Mouse (Mus musculus) left cerebral cortex, postnatal 25 days (tissue): ENCODE data around the gene Litaf. TPM values are rescaled to one million over a fixed set of nuclear protein-coding genes. Genes with fewer than 3 reads are reported as not detected.

ENCODE experiments used
- DNase-seq, 2 experiments: peaks; one replicate each; pipeline ENCODE4 v3.0.0; 2022; ENCODE audit warnings: low spot score in 2 of 2, mixed read lengths in 1 of 2
- intact Hi-C: fragments of 180-260 bp; cut with DNase I; formaldehyde crosslinking; loops from one replicate; pipeline ENCODE4 v1.15.1; 2025
- microRNA-seq, 2 experiments: library from miRNA; unstranded; fragments of <30 nt; microRNA quantifications; one replicate each; pipeline ENCODE4 v1.2.0; 2022
- total RNA-seq, 2 experiments: library from RNA; stranded (reverse); gene quantifications; 2 replicates each; pipeline ENCODE4 v1.2.3; 2021

The Litaf gene
- total RNA-seq, 2 experiments from 2014 or later = 8.7 to 13.0 TPM

GRCm38 (mm10) chr16:10940661-10941060 is 125.3 kb downstream of the Litaf start:
- intact Hi-C loops = no loop called here
- DNase-seq = no peak

GRCm38 (mm10) chr16:10939932-10940331 is 126.0 kb downstream of the Litaf start:
- intact Hi-C loops = no loop called here

GRCm38 (mm10) chr16:10937497-10937896 is 128.5 kb downstream of the Litaf start:
- intact Hi-C loops = no loop called here
- no peak for DNase-seq

More at GRCm38 (mm10) chr16:10939932-10940331, 126.0 kb downstream of the Litaf start:
- DNase-seq = no peak

GRCm38 (mm10) chr16:10936700-10937319 is 129.1 kb downstream of the Litaf start:
- no peak for DNase-seq
- intact Hi-C loops = no loop called here

GRCm38 (mm10) chr16:10934047-10934446 is 131.9 kb downstream of the Litaf start:
- no peak for DNase-seq
- intact Hi-C loops = no loop called here

GRCm38 (mm10) chr16:10933372-10933771 is 132.6 kb downstream of the Litaf start:
- intact Hi-C loops = no loop called here
- DNase-seq = no peak

GRCm38 (mm10) chr16:10927026-10927425 is 138.9 kb downstream of the Litaf start:
- intact Hi-C loops = no loop called here
- DNase-seq = no peak

GRCm38 (mm10) chr16:10925591-10926180 is 140.3 kb downstream of the Litaf start:
- intact Hi-C loops = no loop called here
- DNase-seq = peak in 1 of 2 experiments; percentile 5

- intact Hi-C loops = no loop called here
- no peak for DNase-seq
Observed at GRCm38 (mm10) chr16:10923561-10923960, 142.4 kb downstream of the Litaf start.

GRCm38 (mm10) chr16:10919856-10920255 is 146.1 kb downstream of the Litaf start:
- intact Hi-C loops = no loop called here
- no peak for DNase-seq

GRCm38 (mm10) chr16:10916271-10916670 is 149.7 kb downstream of the Litaf start:
- DNase-seq = no peak
- intact Hi-C loops = no loop called here

- no peak for DNase-seq
- intact Hi-C loops = no loop called here
Observed at GRCm38 (mm10) chr16:10915066-10915465, 150.9 kb downstream of the Litaf start.

- intact Hi-C loops = no loop called here
- DNase-seq = no peak
Observed at GRCm38 (mm10) chr16:10911061-10911460, 154.9 kb downstream of the Litaf start.

GRCm38 (mm10) chr16:10910541-10910940 is 155.4 kb downstream of the Litaf start:
- intact Hi-C loops = no loop called here
- no peak for DNase-seq

Small RNAs within 50 kb of the gene (microRNA-seq; reads per million reads assigned to microRNA genes)
- gene Gm26268 = 0 reads per million in 2 experiments

Other genes starting within 250 kb of the Litaf start
- under 1 TPM; 0.09 to 0.55 TPM for gene Rmi2, start 231.1 kb downstream of the Litaf start, total RNA-seq
- gene Snn, start 5.2 kb downstream of the Litaf start, total RNA-seq = 100 to 1,000 TPM; 165 to 179 TPM
- 10 to 100 TPM; 33.3 to 33.9 TPM for gene Txndc11, start 68.5 kb upstream of the Litaf start, total RNA-seq
- gene Zc3h7a, start 110.2 kb upstream of the Litaf start, total RNA-seq = 10 to 100 TPM; 47.8 to 70.3 TPM
- gene Rsl1d1, start 137.2 kb upstream of the Litaf start, total RNA-seq = 10 to 100 TPM; 51.8 to 53.2 TPM
- 10 to 100 TPM; 84.4 to 88.1 TPM for gene Gspt1, start 188.2 kb upstream of the Litaf start, total RNA-seq
- not detected for gene Tnfrsf17, start 247.7 kb upstream of the Litaf start, total RNA-seq